Mouse (Mus musculus): ENCODE results near the gene Nupr1l. TPM values are rescaled to one million over a fixed set of nuclear protein-coding genes. Genes with fewer than 3 reads are reported as not detected.

Nupr1l gene
- total RNA-seq, 4 experiments from 2014 or later: 0.44 TPM; not detected in 3

Other genes with a start within 250 kb of the Nupr1l start
- 1 to 10 TPM; 2.1 to 2.6 (median 2.4) TPM for gene Zfp11, start 238.4 kb upstream of the Nupr1l start, total RNA-seq (2022)
- gene Sept14, start 200.0 kb upstream of the Nupr1l start, total RNA-seq (2022): not detected
- gene Mrps17, start 193.0 kb upstream of the Nupr1l start, total RNA-seq (2022): 10 to 100 TPM; 51.7 to 62.7 (median 57.5) TPM
- 100 to 1,000 TPM; 494 to 562 (median 513) TPM for gene Nipsnap2, start 183.5 kb upstream of the Nupr1l start, total RNA-seq (2022)
- gene Psph, start 121.1 kb upstream of the Nupr1l start, total RNA-seq (2022): 10 to 100 TPM; 11.6 to 15.4 (median 14.8) TPM
- gene Sumf2, start 61.6 kb upstream of the Nupr1l start, total RNA-seq (2022): 10 to 100 TPM in 2 of 4 experiments, 1 to 10 TPM in 2; 6.7 to 13.1 (median 10.5) TPM
- 100 to 1,000 TPM; 640 to 672 (median 655) TPM for gene Chchd2, start 21.1 kb upstream of the Nupr1l start, total RNA-seq (2022)
- gene Zbed5, start 12.8 kb upstream of the Nupr1l start, total RNA-seq (2022): under 1 TPM; 0.25 to 0.59 (median 0.46) TPM
- gene Phkg1, start 10.0 kb upstream of the Nupr1l start, total RNA-seq (2022): 100 to 1,000 TPM; 317 to 357 (median 343) TPM
- 10 to 100 TPM; 22.4 to 29.6 (median 24.0) TPM for gene Vkorc1l1, start 33.4 kb downstream of the Nupr1l start, total RNA-seq (2022)
- 1 to 10 TPM; 7.2 to 9.1 (median 8.4) TPM for gene Gusb, start 94.5 kb downstream of the Nupr1l start, total RNA-seq (2022)
- gene Asl, start 120.7 kb downstream of the Nupr1l start, total RNA-seq (2022): 10 to 100 TPM in 3 of 4 experiments, 1 to 10 TPM in 1; 8.4 to 16.5 (median 11.7) TPM
- gene Crcp, start 120.8 kb downstream of the Nupr1l start, total RNA-seq (2022): 10 to 100 TPM; 18.0 to 22.5 (median 20.7) TPM
- 1 to 10 TPM; 3.7 to 4.5 (median 4.0) TPM for gene Tpst1, start 164.8 kb downstream of the Nupr1l start, total RNA-seq (2022)
- 1 to 10 TPM; 2.0 to 4.1 (median 3.5) TPM for gene Kctd7, start 236.3 kb downstream of the Nupr1l start, total RNA-seq (2022)

Measured in gastrocnemius, adult 8-10 months (tissue).